Mouse (Mus musculus): ENCODE measurements at regions not wholly inside any gene's neighbourhood (a gene's known extent, or its start where the extent isn't known, plus 50 kb on each side); places are given as distances from the start of the nearest gene placed in this dataset.

DNA sequence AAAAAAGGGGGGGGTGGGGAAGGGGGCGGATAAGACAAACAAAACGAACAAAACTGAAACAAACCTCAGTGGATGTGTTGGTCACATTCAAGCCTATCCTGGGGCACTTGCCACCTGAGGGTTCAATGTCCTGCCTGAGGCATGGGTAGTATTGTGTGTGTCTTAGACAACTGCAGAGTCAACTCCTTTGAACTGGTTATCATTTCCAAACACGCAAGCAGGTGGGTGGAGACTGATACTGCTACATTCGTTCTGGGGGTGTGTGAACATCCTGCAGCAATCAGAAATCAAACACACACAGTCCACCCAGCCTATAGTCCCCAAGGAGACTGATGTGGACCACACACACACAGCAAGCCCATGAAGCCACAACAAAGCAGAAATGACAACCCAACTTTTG lies 73.9 kb upstream of the Magi1 start:
- in situ Hi-C loops (cut with MboI; ENCODE audit: low pct_unique_long_range_greater_than_20kb in 1 of 2, low sequenced_read_pairs in 2 of 2, unreplicated experiment in 1 of 2): no loop called here

DNA sequence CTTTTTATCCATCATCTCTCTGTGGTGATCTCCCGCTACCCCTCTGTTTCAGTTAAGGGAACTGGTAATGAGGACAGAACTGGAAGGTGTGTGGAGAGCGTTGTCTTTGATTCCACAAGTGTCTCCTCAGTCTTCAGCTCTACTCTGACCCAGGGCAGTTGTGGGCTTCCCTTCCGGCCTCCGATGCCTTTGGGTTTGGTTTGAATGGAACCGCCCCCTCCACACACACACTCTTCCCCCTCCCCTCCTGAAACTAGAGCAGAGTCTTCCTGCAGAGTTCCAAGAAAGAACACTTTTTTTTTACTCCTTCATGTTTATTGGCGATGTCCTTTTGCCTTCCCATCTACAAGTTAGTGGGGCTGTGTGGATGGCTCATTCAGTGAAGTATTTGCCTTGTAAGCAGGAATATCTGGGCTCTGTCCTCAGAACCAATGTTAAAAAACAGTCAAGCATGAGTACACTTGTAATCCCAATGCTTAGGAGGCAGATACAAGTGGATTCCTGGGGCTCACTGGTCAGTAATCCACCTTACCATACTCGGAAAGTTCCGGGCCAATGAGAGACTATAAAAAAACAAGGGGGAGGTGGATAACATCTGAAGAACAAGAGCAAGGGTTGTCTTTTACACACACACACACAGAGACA lies 70.9 kb upstream of the Magi1 start:
- in situ Hi-C loops (cut with MboI; ENCODE audit: low pct_unique_long_range_greater_than_20kb in 1 of 2, low sequenced_read_pairs in 2 of 2, unreplicated experiment in 1 of 2): no loop called here

DNA sequence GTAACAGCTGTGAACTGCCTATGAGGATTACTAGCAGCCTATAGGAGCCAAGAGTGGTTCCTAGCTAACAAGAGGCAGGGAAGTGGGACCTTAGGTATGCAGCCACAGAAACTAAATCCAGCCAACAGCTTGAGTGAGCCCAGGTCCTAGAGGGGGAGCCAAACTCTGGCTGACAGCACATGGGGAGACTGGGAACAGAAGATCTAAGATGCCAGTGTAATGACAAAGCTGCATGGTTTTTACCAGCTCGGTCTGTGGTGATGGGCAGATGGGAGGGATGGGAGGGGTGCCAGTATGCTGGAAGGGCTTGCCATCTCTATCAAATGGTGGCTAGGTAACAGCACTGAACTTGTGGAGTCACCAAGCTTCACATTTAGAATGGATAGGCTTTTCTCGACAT lies 60.6 kb upstream of the Magi1 start:
- in situ Hi-C loops (cut with MboI; ENCODE audit: low pct_unique_long_range_greater_than_20kb in 1 of 2, low sequenced_read_pairs in 2 of 2, unreplicated experiment in 1 of 2): no loop called here

DNA sequence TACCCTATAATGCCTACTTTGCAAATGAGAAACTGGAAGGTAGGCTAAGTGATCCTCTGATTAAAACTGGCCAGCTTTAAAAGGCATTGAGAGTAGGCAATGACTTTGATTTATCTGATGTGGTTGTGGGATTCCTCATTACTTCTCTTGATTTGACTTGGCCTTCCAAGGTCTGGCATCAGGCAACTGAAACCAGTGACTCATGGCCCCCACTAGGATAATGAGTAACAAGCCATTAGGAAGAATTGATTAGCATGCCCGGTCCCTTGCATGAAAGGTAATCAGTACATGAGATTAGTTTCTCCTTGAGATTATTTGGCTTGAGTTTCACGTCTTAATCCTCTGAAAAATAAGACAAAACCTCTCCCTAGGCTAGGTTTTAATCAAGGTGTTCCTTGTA lies 56.8 kb upstream of the Magi1 start:
- in situ Hi-C loops (cut with MboI; ENCODE audit: low pct_unique_long_range_greater_than_20kb in 1 of 2, low sequenced_read_pairs in 2 of 2, unreplicated experiment in 1 of 2): no loop called here

DNA sequence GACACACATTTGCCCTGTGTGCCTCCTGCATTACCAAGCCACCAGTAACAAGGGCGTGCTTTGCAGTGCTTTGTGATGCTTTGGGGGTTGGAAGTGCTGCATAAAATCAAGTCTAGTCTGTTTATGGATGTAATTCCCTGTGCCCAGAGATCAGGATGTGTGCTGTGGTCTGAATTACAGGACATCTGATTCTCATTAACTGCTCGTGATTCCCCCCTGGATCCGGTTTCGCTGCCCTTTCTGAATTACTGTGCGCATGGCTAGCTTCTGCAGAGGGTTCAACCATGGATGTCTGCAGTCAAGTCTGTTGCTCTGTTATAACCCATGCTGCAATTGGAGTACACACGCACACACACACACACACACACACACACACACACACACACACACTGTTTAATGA lies 52.5 kb upstream of the Magi1 start:
- in situ Hi-C loops (cut with MboI; ENCODE audit: low pct_unique_long_range_greater_than_20kb in 1 of 2, low sequenced_read_pairs in 2 of 2, unreplicated experiment in 1 of 2): no loop called here

Data from mouse embryonic stem cell (cell line).